Mouse (Mus musculus): Measurements from ENCODE around the gene Gnai3. TPM values are rescaled to one million over a fixed set of nuclear protein-coding genes. Genes with fewer than 3 reads are reported as not detected.
A peak's percentile ranks its signal among the peaks of the same experiment; 100 is the strongest.

The Gnai3 gene
- polyA plus RNA-seq, 1 experiment from 2014 or later: 63.4 TPM

DNA sequence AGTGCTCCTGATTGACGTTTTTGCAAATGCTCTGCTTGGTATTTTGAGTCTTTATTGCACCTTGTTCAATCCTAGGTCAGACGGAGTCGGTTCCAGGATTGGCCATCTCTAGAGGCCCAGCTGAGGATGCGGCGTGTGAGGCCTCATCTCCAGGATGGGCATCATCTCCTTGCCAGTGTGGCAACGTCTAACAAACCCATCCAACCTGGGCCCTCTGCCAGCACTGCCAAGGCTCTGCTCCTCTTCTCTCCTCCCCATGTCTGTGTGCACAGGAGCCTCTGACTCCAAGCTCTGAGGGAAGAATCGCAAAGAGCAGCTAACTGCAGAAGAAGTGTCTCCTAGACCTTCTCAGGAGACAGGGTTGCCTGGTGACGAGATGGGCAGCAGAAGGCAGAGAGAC is 83.3 kb downstream of the Gnai3 start:
- no peak overlapping the region for H3K4me2 ChIP-seq
- no peak for ATAC-seq (ENCODE audit: insufficient read depth)

DNA sequence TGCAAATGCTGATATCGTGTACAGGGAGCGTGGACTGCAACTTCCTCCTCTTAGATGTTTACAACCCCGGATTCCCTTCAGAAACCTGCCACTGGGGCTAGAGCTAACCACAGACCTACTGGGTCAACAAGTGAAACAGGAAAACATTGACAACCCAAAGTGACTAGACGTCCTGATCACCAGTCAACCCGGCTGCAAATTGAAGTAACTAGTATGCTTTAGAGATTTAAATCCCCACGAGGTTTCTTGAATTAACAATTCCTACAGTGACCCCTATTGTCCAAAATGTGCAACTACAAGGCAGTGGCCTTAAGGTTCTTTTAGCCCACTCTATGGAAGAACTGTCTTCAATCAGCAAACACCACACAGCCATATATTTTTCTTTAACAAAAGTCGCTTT is 84.5 kb downstream of the Gnai3 start:
- no peaks in the 10 kb centered on the region for H3K27me3 ChIP-seq
- ATAC-seq (ENCODE audit: insufficient read depth): no peak
- H3K9me3 ChIP-seq (replicated peaks): no peaks in the 10 kb centered on the region
- WGBS (ENCODE audit: insufficient replicate concordance): 2% methylated on average over 7 of the region's 7 CpGs
- H3K4me1 ChIP-seq (replicated peaks): peaks cover 3% of the 10 kb centered on the region; the same call in 1 of the 2 replicates
- no peak overlapping the region for H3K27ac ChIP-seq (replicated peaks)
- H3K36me3 ChIP-seq (replicated peaks): no peaks in the 10 kb centered on the region
- H3K4me2 ChIP-seq: peak overlapping the region; percentile 49
- H3K9ac ChIP-seq: no peak overlapping the region
- 0 out of 2 replicates have a peak overlapping the region, but pooled peaks have one; percentile 20 for H3K4me3 ChIP-seq (replicated peaks)

More for the DNA sequence above, 83.3 kb downstream of the Gnai3 start:
- H3K4me3 ChIP-seq (replicated peaks): no peak overlapping the region
- H3K27ac ChIP-seq (replicated peaks): no peak overlapping the region
- no peak overlapping the region for H3K9ac ChIP-seq
- H3K36me3 ChIP-seq (replicated peaks): no peaks in the 10 kb centered on the region
- no peaks in the 10 kb centered on the region for H3K27me3 ChIP-seq
- H3K4me1 ChIP-seq (replicated peaks): peaks cover 3% of the 10 kb centered on the region; the same call in 1 of the 2 replicates
- 66% methylated on average over 8 of the region's 8 CpGs for WGBS (ENCODE audit: insufficient replicate concordance)
- no peaks in the 10 kb centered on the region for H3K9me3 ChIP-seq (replicated peaks)

Other genes with a start within 250 kb of the Gnai3 start
- 28.8 and 38.6 TPM in 2 replicates for gene Gstm7, start 214.3 kb downstream of the Gnai3 start, polyA plus RNA-seq (2015; fragmentation: Nextera tagmentation; extraction: Ambion mirVana)
- gene Gstm6, start 202.4 kb downstream of the Gnai3 start, polyA plus RNA-seq (2015; fragmentation: Nextera tagmentation; extraction: Ambion mirVana): 17.2 TPM in 2 replicates
- 14.9 and 15.4 TPM in 2 replicates for gene Gstm3, start 176.9 kb downstream of the Gnai3 start, polyA plus RNA-seq (2015; fragmentation: Nextera tagmentation; extraction: Ambion mirVana)
- 6.3 and 7.1 TPM in 2 replicates for gene Gstm2, start 159.7 kb downstream of the Gnai3 start, polyA plus RNA-seq (2015; fragmentation: Nextera tagmentation; extraction: Ambion mirVana)
- 415 and 453 TPM in 2 replicates for gene Gstm1, start 128.2 kb downstream of the Gnai3 start, polyA plus RNA-seq (2015; fragmentation: Nextera tagmentation; extraction: Ambion mirVana)
- 18.5 and 19.1 TPM in 2 replicates for gene Gstm4, start 101.3 kb downstream of the Gnai3 start, polyA plus RNA-seq (2015; fragmentation: Nextera tagmentation; extraction: Ambion mirVana)
- 63.7 and 76.6 TPM in 2 replicates for gene Ampd2, start 59.5 kb downstream of the Gnai3 start, polyA plus RNA-seq (2015; fragmentation: Nextera tagmentation; extraction: Ambion mirVana)
- gene Gnat2, start 53.4 kb downstream of the Gnai3 start, polyA plus RNA-seq (2015; fragmentation: Nextera tagmentation; extraction: Ambion mirVana): 2.7 and 3.8 TPM in 2 replicates
- gene Gpr61, start 8.7 kb upstream of the Gnai3 start, polyA plus RNA-seq (2015; fragmentation: Nextera tagmentation; extraction: Ambion mirVana): 0.02 TPM in 1 of 2 replicates, not detected in the other
- 0.75 and 1.1 TPM in 2 replicates for gene Amigo1, start 40.2 kb upstream of the Gnai3 start, polyA plus RNA-seq (2015; fragmentation: Nextera tagmentation; extraction: Ambion mirVana)
- gene Cyb561d1, start 55.1 kb upstream of the Gnai3 start, polyA plus RNA-seq (2015; fragmentation: Nextera tagmentation; extraction: Ambion mirVana): 2.2 TPM in 2 replicates
- 2.0 and 2.6 TPM in 2 replicates for gene Atxn7l2, start 64.8 kb upstream of the Gnai3 start, polyA plus RNA-seq (2015; fragmentation: Nextera tagmentation; extraction: Ambion mirVana)
- 0.39 and 0.78 TPM in 2 replicates for gene Sypl2, start 80.5 kb upstream of the Gnai3 start, polyA plus RNA-seq (2015; fragmentation: Nextera tagmentation; extraction: Ambion mirVana)
- gene Psma5, start 110.8 kb upstream of the Gnai3 start, polyA plus RNA-seq (2015; fragmentation: Nextera tagmentation; extraction: Ambion mirVana): 151 and 152 TPM in 2 replicates
- gene Sort1, start 137.9 kb upstream of the Gnai3 start, polyA plus RNA-seq (2015; fragmentation: Nextera tagmentation; extraction: Ambion mirVana): 3.8 and 4.4 TPM in 2 replicates
- gene Mybphl, start 218.8 kb upstream of the Gnai3 start, polyA plus RNA-seq (2015; fragmentation: Nextera tagmentation; extraction: Ambion mirVana): 0.47 and 0.56 TPM in 2 replicates
- gene Psrc1, start 237.7 kb upstream of the Gnai3 start, polyA plus RNA-seq (2015; fragmentation: Nextera tagmentation; extraction: Ambion mirVana): 11.9 and 13.6 TPM in 2 replicates

All from liver, embryonic 15.5 days (tissue).